Mouse (Mus musculus) WW6 (cell line): Measurements from ENCODE around the gene Krt73.

ENCODE experiments used
- DNase-seq: peaks from one replicate; pipeline ENCODE4 v3.0.0-alpha.2; 2013; ENCODE audit warnings: low read depth, low spot score

Krt73 gene

DNA sequence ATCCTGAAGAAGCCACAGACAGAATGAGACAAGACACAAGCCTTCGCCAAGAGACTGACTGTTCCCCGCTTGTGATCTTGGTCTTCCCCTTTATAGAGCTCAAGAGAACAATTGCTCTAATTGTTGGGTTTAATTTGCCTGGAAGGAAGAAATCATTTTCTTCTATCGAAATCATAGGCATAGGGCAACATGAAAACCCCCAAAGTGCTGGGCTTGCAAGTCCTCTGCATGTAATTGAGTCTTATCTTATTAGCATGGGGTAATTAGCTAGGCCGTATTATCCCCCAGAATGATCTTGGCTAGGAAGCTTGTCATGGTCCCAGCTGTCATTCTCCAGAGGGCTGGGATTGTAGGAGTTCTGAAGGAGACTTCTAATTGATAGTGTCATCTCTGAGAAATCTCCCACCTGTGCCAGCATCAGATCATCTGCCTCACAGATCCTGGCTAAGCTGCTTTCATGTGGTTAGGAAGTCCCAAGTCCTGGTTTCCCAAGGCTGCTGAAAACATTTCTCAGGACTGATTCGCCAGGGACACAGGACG, at the start of gene Krt73:
TSS of gene Krt73 (minus strand) at position 51 of the 540 bp plus-strand sequence.
- no peak for DNase-seq

GRCm38 (mm10) chr15:101850694-101851093, 48.5 kb upstream of the Krt73 start, which contains the start of gene Krt1:
Gene Krt1, minus strand, starts transcription at chr15:101850794.
- DNase-seq = no peak

DNA sequence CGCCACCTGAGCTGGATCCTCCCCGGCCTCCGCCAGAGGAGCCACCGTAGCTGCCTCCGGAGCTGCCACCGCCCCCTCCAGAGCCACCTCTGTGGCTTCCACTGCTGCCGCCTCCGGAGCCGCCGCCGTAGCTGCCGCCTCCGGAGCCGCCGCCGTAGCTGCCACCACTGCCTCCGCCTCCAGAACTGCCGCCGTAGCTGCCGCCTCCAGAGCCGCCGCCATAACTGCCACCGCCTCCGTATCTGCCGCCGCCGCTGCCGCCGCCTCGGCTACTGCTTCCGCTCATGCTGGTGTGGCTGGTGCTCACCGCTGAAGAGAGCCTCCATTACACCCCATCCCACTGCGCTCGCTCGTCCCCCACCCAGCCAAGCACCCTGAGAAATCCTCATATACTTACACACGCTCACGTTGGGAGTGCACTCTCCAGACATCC, 43.8 kb upstream of the Krt73 start:
- no peak for DNase-seq

DNA sequence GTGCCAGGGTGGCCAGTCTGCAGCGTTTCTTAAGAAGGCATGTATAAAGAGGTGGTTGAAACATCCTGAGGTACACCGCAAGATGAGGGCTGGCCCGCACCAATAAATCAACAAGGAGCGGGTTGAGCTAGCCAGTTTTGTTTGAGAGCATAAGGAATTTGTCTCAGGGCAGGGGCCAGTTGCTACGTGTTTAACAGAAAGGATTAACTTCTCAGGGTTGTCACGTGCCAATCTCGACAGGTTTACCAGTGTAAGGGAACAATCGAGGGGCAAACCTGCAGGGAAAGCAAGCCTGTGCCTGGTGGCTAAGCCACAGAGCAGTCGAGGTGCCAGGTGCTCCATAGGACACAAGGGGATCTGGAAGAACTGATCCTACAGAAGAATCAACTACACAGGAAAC, 41.0 kb upstream of the Krt73 start:
- no peak for DNase-seq

GRCm38 (mm10) chr15:101834784-101835328, 32.7 kb upstream of the Krt73 start:
- no peak for DNase-seq

- no peak for DNase-seq
These were observed 31.0 kb upstream of the Krt73 start for GRCm38 (mm10) chr15:101833131-101833530.

GRCm38 (mm10) chr15:101829441-101829840, 27.3 kb upstream of the Krt73 start:
- no peak for DNase-seq

DNA sequence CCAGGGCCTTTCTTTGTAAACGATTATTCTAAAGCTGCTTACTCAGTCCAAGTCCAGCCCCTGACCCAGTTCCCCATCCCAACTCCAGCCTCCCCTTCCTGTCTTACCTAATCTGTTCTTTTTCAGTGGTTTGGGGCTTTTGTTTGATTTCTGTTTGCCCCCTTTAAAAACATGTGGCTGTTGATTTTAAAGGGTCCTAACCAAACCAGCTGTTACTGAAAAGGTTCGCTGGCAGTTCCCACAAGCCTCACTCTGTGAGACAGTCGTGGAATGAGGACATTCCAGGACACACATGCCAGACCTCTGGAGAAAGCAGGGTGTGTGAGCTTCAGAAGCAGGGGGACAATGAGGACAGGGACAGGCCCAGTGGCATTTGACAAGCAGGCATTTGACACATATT, 19.6 kb upstream of the Krt73 start:
- DNase-seq = no peak

- no peak for DNase-seq
These were observed 15.7 kb upstream of the Krt73 start, which contains the start of gene Krt2 for GRCm38 (mm10) chr15:101817875-101818274. Gene Krt2, minus strand, starts transcription at chr15:101818169.

DNA sequence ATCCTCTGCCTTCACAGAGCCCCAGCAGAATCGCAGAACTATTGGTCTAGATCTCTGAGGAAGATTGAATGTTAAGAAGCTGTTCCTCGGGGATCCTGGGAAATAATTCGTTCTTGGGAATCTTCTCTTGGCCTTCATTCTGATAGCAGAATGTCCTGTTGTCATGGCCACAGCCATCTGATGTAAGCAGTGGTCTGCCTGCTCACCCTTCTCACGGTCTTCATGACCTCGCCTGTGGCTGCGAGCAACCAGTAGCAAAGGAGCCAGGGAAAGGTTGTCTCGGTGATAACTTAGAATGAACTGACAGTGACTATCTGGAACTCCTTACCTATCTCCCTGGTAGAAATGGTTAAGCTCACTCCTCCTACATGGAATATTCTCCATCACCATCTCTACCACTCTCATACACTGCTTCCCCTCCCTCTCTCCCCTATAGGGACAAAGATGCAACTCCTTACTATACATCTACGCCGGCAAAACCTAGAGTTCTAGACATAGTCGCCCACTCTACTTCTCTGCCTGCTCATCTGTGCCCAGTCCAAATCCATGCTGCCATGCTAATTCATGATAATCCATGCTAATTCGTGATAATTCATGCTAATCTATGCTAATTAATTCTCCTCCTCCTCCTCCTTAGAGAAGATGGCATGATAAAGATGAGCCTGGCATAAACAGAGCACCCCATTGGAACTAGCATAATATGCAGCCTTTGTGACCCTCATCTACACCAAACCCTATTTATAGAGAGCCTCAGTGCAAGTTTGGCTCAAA, 1.1 kb upstream of the Krt73 start:
- DNase-seq = no peak

DNA sequence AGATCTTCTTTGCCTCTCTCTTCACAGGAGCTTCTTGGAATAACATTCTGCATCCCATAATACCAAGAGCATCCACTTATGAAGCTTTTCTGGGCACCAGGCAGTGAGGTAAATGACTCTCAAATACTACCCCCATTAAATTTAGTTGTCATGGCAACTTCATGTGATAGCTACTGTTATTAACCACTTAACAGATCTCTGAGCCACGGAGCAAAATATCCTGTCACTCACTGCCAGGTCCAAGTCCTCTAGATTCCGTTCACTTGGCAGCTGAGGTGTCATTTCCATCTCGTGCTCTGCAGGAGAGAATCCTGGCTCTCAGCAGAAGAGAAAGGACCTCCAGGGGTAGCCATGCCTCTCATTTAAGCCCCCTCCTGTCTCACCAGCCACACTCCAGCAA, 11.3 kb downstream of the Krt73 start:
- DNase-seq = no peak

DNA sequence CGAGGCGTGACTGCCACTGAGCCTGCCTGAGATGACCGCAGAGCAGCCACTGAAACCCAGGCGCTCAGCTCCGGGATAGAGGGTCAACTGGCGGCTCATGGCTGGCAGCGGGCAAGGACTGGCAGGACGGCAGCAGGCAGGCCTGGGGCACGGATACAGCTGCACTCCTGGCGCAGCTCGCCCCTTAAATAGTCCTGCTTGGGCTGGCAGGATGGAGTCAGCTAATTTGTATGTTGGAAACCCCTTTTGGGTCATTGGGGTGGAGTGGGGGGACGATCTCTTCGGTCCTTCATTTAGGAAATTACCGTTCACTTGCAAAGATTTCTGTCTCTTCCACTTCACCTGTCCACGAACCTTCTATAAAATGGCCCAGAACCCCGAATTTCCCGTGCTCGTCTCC, 15.8 kb downstream of the Krt73 start, which contains the start of gene Krt72:
TSS of gene Krt72 (minus strand) at position 101 of the 400 bp plus-strand sequence.
- DNase-seq = no peak

DNA sequence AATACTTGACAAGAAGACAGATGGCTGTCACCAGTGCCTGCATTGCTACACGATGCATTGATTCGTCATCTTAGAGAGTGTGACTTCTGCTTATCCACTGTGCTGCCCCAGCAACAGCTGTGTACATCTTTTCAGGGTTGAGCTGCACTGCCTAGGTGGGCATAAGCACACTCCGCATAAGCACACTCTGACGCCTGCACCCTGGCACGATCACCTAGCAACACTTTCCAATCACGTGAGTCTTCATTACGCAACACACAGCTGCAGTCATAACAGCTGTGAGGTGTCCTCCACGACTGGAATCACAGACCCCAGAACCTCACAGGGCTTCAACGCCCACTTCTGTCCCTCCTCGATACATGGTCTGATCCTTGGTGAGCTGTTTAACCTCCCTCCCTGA, 28.7 kb downstream of the Krt73 start:
- DNase-seq = no peak

GRCm38 (mm10) chr15:101772711-101773081, 29.4 kb downstream of the Krt73 start:
- peak; percentile 53 for DNase-seq

GRCm38 (mm10) chr15:101772080-101772710, 30.0 kb downstream of the Krt73 start:
- no peak for DNase-seq

DNA sequence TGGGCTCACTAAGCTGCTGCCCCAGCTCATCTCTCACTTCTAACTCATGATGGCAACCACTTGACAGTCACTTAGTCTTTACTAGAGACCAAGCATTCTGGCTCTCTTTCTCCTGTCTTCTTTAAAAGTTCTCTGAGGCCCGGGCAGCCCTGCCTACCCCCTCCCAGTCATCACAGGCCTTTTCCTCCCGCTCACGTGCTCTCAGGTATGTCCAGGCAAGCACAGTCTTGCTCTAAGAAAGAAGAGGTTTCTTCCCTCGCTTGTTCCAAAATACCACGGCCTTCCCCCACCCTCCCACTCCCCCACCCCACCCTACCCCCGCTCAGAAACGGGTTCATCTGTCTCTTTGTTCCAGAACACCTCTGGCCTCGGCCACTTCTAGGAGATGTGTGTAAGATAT, 31.9 kb downstream of the Krt73 start:
- no peak for DNase-seq
